Mouse (Mus musculus) ZHBTc4 (cell line): ENCODE measurements at regions not wholly inside any gene's neighbourhood (a gene's known extent, or its start where the extent isn't known, plus 50 kb on each side); places are given as distances from the start of the nearest gene placed in this dataset.

Source experiments
- DNase-seq: peaks from one replicate; pipeline ENCODE4 v3.0.0-alpha.2; 2011; ENCODE audit warnings: low read depth, low spot score

GRCm38 (mm10) chr17:16247681-16248080, 416.8 kb upstream of the Rgmb start:
- DNase-seq: no peak

GRCm38 (mm10) chr17:16221253-16221652, 390.4 kb upstream of the Rgmb start:
- DNase-seq: peak; percentile 49

GRCm38 (mm10) chr17:16219675-16220566, 389.1 kb upstream of the Rgmb start:
- peak; percentile 55 for DNase-seq

GRCm38 (mm10) chr17:16218623-16219022, 387.8 kb upstream of the Rgmb start:
- DNase-seq: peak; percentile 6

GRCm38 (mm10) chr17:16216796-16217195, 386.0 kb upstream of the Rgmb start:
- DNase-seq: no peak

GRCm38 (mm10) chr17:16193636-16194035, 362.8 kb upstream of the Rgmb start:
- DNase-seq: no peak

GRCm38 (mm10) chr17:16180856-16181255, 350.0 kb upstream of the Rgmb start:
- no peak for DNase-seq

- no peak for DNase-seq
Observed at GRCm38 (mm10) chr17:16178102-16178501, 347.3 kb upstream of the Rgmb start.

- DNase-seq: peak; percentile 1
Observed at GRCm38 (mm10) chr17:16176782-16177510, 346.1 kb upstream of the Rgmb start.

- no peak for DNase-seq
Observed at GRCm38 (mm10) chr17:16173568-16174105, 342.8 kb upstream of the Rgmb start.

GRCm38 (mm10) chr17:16166731-16167130, 335.9 kb upstream of the Rgmb start:
- DNase-seq: no peak

- DNase-seq: no peak
Observed at GRCm38 (mm10) chr17:16158119-16158518, 327.3 kb upstream of the Rgmb start.

- DNase-seq: no peak
Observed at GRCm38 (mm10) chr17:16157711-16158110, 326.9 kb upstream of the Rgmb start.

GRCm38 (mm10) chr17:16157135-16157534, 326.3 kb upstream of the Rgmb start:
- no peak for DNase-seq

GRCm38 (mm10) chr17:16156596-16156995, 325.8 kb upstream of the Rgmb start:
- DNase-seq: no peak

GRCm38 (mm10) chr17:16155587-16155986, 324.7 kb upstream of the Rgmb start:
- DNase-seq: no peak
